Mouse (Mus musculus): Measurements from ENCODE around the gene Zfp346.

DNA sequence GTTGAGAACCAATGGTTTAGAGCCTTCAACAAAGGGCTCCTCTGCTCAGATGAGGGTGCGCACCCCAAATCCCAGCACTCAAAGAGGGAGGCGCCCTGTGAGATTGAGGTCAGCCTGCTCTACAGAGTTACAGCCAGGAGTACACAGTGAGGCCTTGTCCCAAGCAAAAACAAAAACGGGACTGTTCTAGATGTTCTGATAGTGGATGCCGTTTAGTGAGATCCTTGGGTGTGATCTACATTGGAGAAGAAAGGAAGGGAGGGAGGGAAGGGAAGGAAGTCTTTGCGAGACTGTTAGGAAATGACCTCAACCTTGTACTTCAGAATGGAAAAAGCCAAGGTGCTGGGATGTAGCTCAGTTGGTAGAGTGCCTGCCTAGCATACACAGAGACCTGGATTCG is 71.2 kb downstream of the Zfp346 start:
- TF ChIP-seq CTCF (IDR thresholded peaks at IDR 0.05; ENCODE audit: control insufficient read depth, insufficient read depth, insufficient read length): no peak
- TF ChIP-seq USF1 (IDR thresholded peaks at IDR 0.05; ENCODE audit: low read depth): no peak
- TF ChIP-seq MYOD1 (IDR thresholded peaks at IDR 0.05; ENCODE audit: control insufficient read depth, insufficient read length, low read depth): no peak
- no peak for TF ChIP-seq CEBPB (IDR thresholded peaks at IDR 0.05; ENCODE audit: low read depth)
- no peak for TF ChIP-seq MAX (IDR thresholded peaks at IDR 0.05)
- TF ChIP-seq MYOG (IDR thresholded peaks at IDR 0.05; ENCODE audit: control insufficient read depth, extremely low read depth, insufficient read length): no peak
- no peak for TF ChIP-seq FOSL1 (IDR thresholded peaks at IDR 0.05; ENCODE audit: insufficient read depth, low read length, poor library complexity, severe bottlenecking)

Data from C2C12 (cell line).